In genomic region chr1:13870631-13871286, GRCm38 (mm10) we compare ENCODE assay signal across 13 mouse cellular contexts.
DNase-seq lines count a peak whose midpoint lies in the region; ATAC-seq lines count a peak whose summit lies in the region.
"Had no signal": no experiment of that assay in that cellular context is flagged by ENCODE, and none has a peak within 500 bp of the region (broad histone marks: within the 10 kb centered on the region; RNA-seq: fewer than 3 reads in every experiment).

No protein-coding gene starts in this region.

- no peak for ATAC-seq in granulocyte monocyte progenitor cell, adult 5-6 weeks (replicated peaks; ENCODE audit: poor library complexity, severe bottlenecking)
- ATAC-seq: liver, postnatal 0 days; Patski had no signal

- DNase-seq in layer of hippocampus, adult 11-12 months (ENCODE audit: low spot score) = peak; percentile 9
- DNase-seq in layer of hippocampus, adult 9-10 months (ENCODE audit: low spot score) = no peak
- DNase-seq in Muller cell, postnatal 12 days (ENCODE audit: inconsistent ontology term) = peak; percentile 11
- peak; percentile 78 for DNase-seq in brain, adult 2 months (ENCODE audit: low read depth, low spot score)
- peak; percentile 41 to 43 for DNase-seq in left cerebral cortex, adult 9 months (ENCODE audit: low spot score in 2 of 2)
- DNase-seq in embryo, embryonic 9.5 days (ENCODE audit: extremely low spot score) = no peak
- DNase-seq: cerebellum, adult 9-10 months; gastrocnemius, postnatal 10 days; kidney, adult 8-10 months; liver, postnatal 0 days; thymus, postnatal 4 days had no signal

Comparison
In these comparisons a context has a peak if more than half of its experiments do, and no peak if none do; other contexts are left out.
1. DNase-seq: peak in layer of hippocampus, adult 11-12 months (single experiment), Muller cell, postnatal 12 days (single experiment), brain, adult 2 months (single experiment) and left cerebral cortex, adult 9 months (2 of 2); none in layer of hippocampus, adult 9-10 months (single experiment) and embryo, embryonic 9.5 days (single experiment).